Mouse (Mus musculus): ENCODE measurements around the gene Abtb1.

Abtb1 gene

DNA sequence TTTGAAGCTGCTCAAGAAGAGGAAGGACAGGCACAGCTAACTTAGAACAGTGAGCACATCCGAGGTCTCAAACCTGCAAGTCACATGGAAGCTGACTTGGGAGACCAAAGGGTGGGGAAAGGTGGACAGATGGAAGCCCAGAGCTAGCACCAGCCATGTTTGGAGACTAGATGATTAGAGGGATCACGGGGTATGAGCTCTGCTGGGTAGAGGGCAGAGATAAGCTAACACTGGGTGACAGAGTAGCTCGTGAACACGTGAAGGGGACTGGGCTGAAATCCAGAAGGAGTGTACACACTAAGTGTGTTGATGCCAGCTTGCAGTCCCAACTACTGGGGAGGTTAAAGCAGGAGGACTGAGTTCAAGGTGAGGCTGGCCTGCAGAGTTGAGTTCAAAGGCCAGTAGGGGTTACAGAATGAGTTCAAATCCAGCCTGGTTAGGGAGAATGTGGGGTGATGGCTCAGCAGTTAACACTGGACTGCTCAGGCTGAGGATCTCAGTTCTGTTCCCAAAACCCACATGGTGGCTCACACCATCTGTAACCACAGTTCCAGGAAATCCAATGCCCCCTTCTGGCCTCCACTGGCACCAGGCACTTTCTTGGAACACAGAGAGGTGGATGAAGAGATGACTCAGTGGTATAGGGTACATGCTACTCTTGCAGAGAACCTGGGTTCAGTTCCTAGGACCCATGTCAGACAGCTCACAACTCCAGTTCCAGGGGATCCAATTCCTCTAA is 37.7 kb downstream of the Abtb1 start:
- DNase-seq (ENCODE audit: low read depth, low spot score): no peak

GRCm38 (mm10) chr6:88803051-88803450 is 38.7 kb downstream of the Abtb1 start:
- no peak for DNase-seq (ENCODE audit: low read depth, low spot score)

- no peak for DNase-seq (ENCODE audit: low read depth, low spot score)
Measured at GRCm38 (mm10) chr6:88800735-88801134, 41.0 kb downstream of the Abtb1 start.

- no peak for DNase-seq (ENCODE audit: low read depth, low spot score)
Measured at GRCm38 (mm10) chr6:88800191-88800590, 41.6 kb downstream of the Abtb1 start.

- no peak for DNase-seq (ENCODE audit: low read depth, low spot score)
Measured at GRCm38 (mm10) chr6:88794561-88794971, 47.2 kb downstream of the Abtb1 start.

DNA sequence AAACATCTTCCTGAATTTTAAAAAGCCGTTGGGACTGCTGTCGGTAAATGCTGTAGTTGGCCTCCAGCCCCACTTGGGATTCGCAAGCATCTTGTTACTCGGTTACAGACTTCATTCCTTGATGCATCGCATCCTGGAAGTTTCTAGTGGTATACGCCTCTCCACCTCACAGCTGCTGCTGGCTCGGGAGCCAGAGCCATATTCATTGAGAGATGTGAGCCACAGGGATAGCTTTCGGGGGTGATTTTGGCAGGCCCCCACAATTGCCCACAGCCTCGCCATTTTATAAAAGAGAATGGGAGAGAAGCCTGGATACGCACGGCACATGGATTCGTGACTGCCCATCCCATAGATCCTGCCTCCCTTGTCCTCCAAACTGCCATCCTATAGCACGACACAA is 47.9 kb downstream of the Abtb1 start:
- DNase-seq (ENCODE audit: low read depth, low spot score): no peak

GRCm38 (mm10) chr6:88793243-88793642 is 48.5 kb downstream of the Abtb1 start:
- DNase-seq (ENCODE audit: low read depth, low spot score): no peak

DNA sequence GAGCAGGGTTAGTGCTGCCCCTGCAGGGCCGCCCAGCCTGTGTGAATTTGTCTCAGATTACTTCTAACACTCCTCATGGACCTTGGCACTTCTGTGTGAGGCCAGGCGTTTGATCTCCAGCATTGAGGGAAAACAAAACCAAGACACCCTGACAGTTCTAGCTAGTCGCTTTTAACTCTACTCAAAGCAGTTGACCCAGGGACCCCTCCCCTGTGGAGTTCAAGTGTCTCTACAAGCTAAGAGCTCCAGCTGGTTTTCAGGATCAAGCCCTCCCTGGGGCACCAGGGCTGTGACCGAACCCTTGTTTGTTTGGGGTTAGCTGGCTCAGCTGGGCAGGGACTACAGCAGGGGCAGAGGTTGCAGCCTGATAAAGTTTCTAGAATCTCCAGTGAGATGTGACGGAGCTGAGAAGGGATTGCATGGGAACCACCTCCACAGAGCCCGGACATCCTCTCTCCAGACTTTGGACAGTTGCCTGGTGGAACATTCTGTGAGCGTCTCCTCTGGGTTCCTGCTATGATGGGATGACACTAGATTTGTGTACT is 49.6 kb downstream of the Abtb1 start:
- DNase-seq (ENCODE audit: low read depth, low spot score): no peak

DNA sequence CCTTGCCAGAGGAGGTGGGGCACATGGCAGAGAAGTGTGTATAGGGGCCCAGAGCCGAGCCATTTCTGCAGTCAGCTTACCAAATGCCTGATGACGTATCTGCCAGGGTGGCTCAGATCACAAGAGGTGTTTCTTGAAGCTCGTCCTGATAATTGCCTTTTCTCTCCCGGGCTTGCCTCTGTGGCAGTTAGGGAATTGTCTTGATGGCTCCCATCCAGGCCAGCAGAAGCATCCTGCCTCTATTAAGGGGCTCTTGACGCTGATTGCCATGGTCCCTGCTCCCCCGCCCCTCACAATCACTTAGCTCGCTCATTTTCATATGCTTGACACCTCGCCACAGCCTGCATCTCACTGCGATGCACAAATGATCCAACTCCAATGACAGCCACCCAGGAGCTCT is 50.5 kb downstream of the Abtb1 start:
- DNase-seq (ENCODE audit: low read depth, low spot score): no peak

DNA sequence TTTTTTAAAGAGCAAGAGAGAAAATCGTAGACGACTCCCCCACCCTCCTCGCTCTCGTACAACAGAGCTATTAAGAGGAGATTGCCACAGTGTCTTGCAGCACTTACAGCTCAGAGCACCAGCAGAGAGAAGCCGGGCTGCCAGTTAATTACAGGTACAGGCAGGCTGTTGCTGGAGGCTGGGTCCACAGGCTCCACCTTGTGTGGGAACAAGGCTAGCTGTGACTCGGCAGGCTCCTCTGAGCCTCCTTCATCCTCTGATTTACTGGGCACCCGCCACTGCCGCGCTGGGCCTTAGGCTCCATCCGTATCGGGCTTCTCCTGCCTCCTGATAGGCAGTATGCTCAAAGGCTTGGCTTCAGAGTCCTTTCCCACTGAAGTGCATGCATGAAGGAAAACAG is 53.6 kb downstream of the Abtb1 start:
- DNase-seq (ENCODE audit: low read depth, low spot score): no peak

GRCm38 (mm10) chr6:88787496-88787895 is 54.3 kb downstream of the Abtb1 start:
- no peak for DNase-seq (ENCODE audit: low read depth, low spot score)

- no peak for DNase-seq (ENCODE audit: low read depth, low spot score)
Measured at GRCm38 (mm10) chr6:88786732-88787445, 54.9 kb downstream of the Abtb1 start.

Data from CD4-positive, CD25-positive, alpha-beta regulatory T cell, adult 2 months (primary cell).